Mouse (Mus musculus): ENCODE measurements around the gene E330017A01Rik. TPM values are rescaled to one million over a fixed set of nuclear protein-coding genes. Genes with fewer than 3 reads are reported as not detected.
A peak's percentile ranks its signal among the peaks of the same experiment; 100 is the strongest.

The E330017A01Rik gene
- polyA plus RNA-seq, 1 experiment: not detected

- no peak for TF ChIP-seq POLR2A (IDR thresholded peaks at IDR 0.05; ENCODE audit: borderline replicate concordance, extremely low read depth, insufficient read depth, insufficient read length, poor library complexity, severe bottlenecking)
- peak; percentile 43; the same call in 1 of the 2 replicates for TF ChIP-seq CTCF (IDR thresholded peaks at IDR 0.05; ENCODE audit: borderline replicate concordance, extremely low read depth, insufficient read depth, insufficient read length)
- peak; percentile 46 for DNase-seq (ENCODE audit: low read depth)
These were observed 14.6 kb downstream of the E330017A01Rik start for GRCm38 (mm10) chr16:58623944-58624343.

GRCm38 (mm10) chr16:58623114-58623513 is 15.4 kb downstream of the E330017A01Rik start:
- DNase-seq (ENCODE audit: low read depth): no peak
- no peak for TF ChIP-seq POLR2A (IDR thresholded peaks at IDR 0.05; ENCODE audit: borderline replicate concordance, extremely low read depth, insufficient read depth, insufficient read length, poor library complexity, severe bottlenecking)
- no peak for TF ChIP-seq CTCF (IDR thresholded peaks at IDR 0.05; ENCODE audit: borderline replicate concordance, extremely low read depth, insufficient read depth, insufficient read length)

- DNase-seq (ENCODE audit: low read depth): no peak
- TF ChIP-seq CTCF (IDR thresholded peaks at IDR 0.05; ENCODE audit: borderline replicate concordance, extremely low read depth, insufficient read depth, insufficient read length) (no peak), POLR2A (IDR thresholded peaks at IDR 0.05; ENCODE audit: borderline replicate concordance, extremely low read depth, insufficient read depth, insufficient read length, poor library complexity, severe bottlenecking) (no peak)
These were observed 16.2 kb downstream of the E330017A01Rik start for GRCm38 (mm10) chr16:58622377-58622776.

- no peak for DNase-seq (ENCODE audit: low read depth)
- TF ChIP-seq CTCF (IDR thresholded peaks at IDR 0.05; ENCODE audit: borderline replicate concordance, extremely low read depth, insufficient read depth, insufficient read length) (no peak), POLR2A (IDR thresholded peaks at IDR 0.05; ENCODE audit: borderline replicate concordance, extremely low read depth, insufficient read depth, insufficient read length, poor library complexity, severe bottlenecking) (no peak)
These were observed 21.2 kb downstream of the E330017A01Rik start for GRCm38 (mm10) chr16:58617346-58617745.

GRCm38 (mm10) chr16:58616878-58617277 is 21.7 kb downstream of the E330017A01Rik start, which contains the start of gene Gm813:
Gm813 (minus strand) TSS chr16:58616978.
- DNase-seq (ENCODE audit: low read depth): no peak
- no peak for TF ChIP-seq CTCF (IDR thresholded peaks at IDR 0.05; ENCODE audit: borderline replicate concordance, extremely low read depth, insufficient read depth, insufficient read length)
- TF ChIP-seq POLR2A (IDR thresholded peaks at IDR 0.05; ENCODE audit: borderline replicate concordance, extremely low read depth, insufficient read depth, insufficient read length, poor library complexity, severe bottlenecking): no peak

- TF ChIP-seq POLR2A (IDR thresholded peaks at IDR 0.05; ENCODE audit: borderline replicate concordance, extremely low read depth, insufficient read depth, insufficient read length, poor library complexity, severe bottlenecking) (no peak), CTCF (IDR thresholded peaks at IDR 0.05; ENCODE audit: borderline replicate concordance, extremely low read depth, insufficient read depth, insufficient read length) (no peak)
- no peak for DNase-seq (ENCODE audit: low read depth)
These were observed 25.6 kb downstream of the E330017A01Rik start for GRCm38 (mm10) chr16:58612969-58613368.

- no peak for TF ChIP-seq CTCF (IDR thresholded peaks at IDR 0.05; ENCODE audit: borderline replicate concordance, extremely low read depth, insufficient read depth, insufficient read length)
- TF ChIP-seq POLR2A (IDR thresholded peaks at IDR 0.05; ENCODE audit: borderline replicate concordance, extremely low read depth, insufficient read depth, insufficient read length, poor library complexity, severe bottlenecking): no peak
- no peak for DNase-seq (ENCODE audit: low read depth)
These were observed 31.4 kb downstream of the E330017A01Rik start for GRCm38 (mm10) chr16:58607101-58607500.

GRCm38 (mm10) chr16:58604680-58605079 is 33.9 kb downstream of the E330017A01Rik start:
- TF ChIP-seq POLR2A (IDR thresholded peaks at IDR 0.05; ENCODE audit: borderline replicate concordance, extremely low read depth, insufficient read depth, insufficient read length, poor library complexity, severe bottlenecking) (no peak), CTCF (IDR thresholded peaks at IDR 0.05; ENCODE audit: borderline replicate concordance, extremely low read depth, insufficient read depth, insufficient read length) (no peak)
- no peak for DNase-seq (ENCODE audit: low read depth)

GRCm38 (mm10) chr16:58603831-58604230 is 34.7 kb downstream of the E330017A01Rik start:
- no peak for DNase-seq (ENCODE audit: low read depth)
- TF ChIP-seq POLR2A (IDR thresholded peaks at IDR 0.05; ENCODE audit: borderline replicate concordance, extremely low read depth, insufficient read depth, insufficient read length, poor library complexity, severe bottlenecking) (no peak), CTCF (IDR thresholded peaks at IDR 0.05; ENCODE audit: borderline replicate concordance, extremely low read depth, insufficient read depth, insufficient read length) (no peak)

GRCm38 (mm10) chr16:58600846-58601245 is 37.7 kb downstream of the E330017A01Rik start:
- no peak for DNase-seq (ENCODE audit: low read depth)
- TF ChIP-seq CTCF (IDR thresholded peaks at IDR 0.05; ENCODE audit: borderline replicate concordance, extremely low read depth, insufficient read depth, insufficient read length): no peak
- no peak for TF ChIP-seq POLR2A (IDR thresholded peaks at IDR 0.05; ENCODE audit: borderline replicate concordance, extremely low read depth, insufficient read depth, insufficient read length, poor library complexity, severe bottlenecking)

- TF ChIP-seq CTCF (IDR thresholded peaks at IDR 0.05; ENCODE audit: borderline replicate concordance, extremely low read depth, insufficient read depth, insufficient read length) (no peak), POLR2A (IDR thresholded peaks at IDR 0.05; ENCODE audit: borderline replicate concordance, extremely low read depth, insufficient read depth, insufficient read length, poor library complexity, severe bottlenecking) (no peak)
These were observed 47.2 kb downstream of the E330017A01Rik start for GRCm38 (mm10) chr16:58591299-58591698.

GRCm38 (mm10) chr16:58589444-58589843 is 49.1 kb downstream of the E330017A01Rik start:
- no peak for DNase-seq (ENCODE audit: low read depth)
- TF ChIP-seq POLR2A (IDR thresholded peaks at IDR 0.05; ENCODE audit: borderline replicate concordance, extremely low read depth, insufficient read depth, insufficient read length, poor library complexity, severe bottlenecking) (no peak), CTCF (IDR thresholded peaks at IDR 0.05; ENCODE audit: borderline replicate concordance, extremely low read depth, insufficient read depth, insufficient read length) (no peak)

More at GRCm38 (mm10) chr16:58591299-58591698, 47.2 kb downstream of the E330017A01Rik start:
- no peak for DNase-seq (ENCODE audit: low read depth)

Other genes with a start within 250 kb of the E330017A01Rik start
- 20.2 and 31.6 TPM in 2 replicates for gene Dcbld2, start 230.3 kb downstream of the E330017A01Rik start, polyA plus RNA-seq (2012; rRNA removed)
- gene St3gal6, start 114.5 kb downstream of the E330017A01Rik start, polyA plus RNA-seq (2012; rRNA removed): 7.2 and 8.5 TPM in 2 replicates
- gene Gm813, start 21.8 kb downstream of the E330017A01Rik start, polyA plus RNA-seq (2012; rRNA removed): not detected in 2 replicates
- gene Cpox, start 31.6 kb upstream of the E330017A01Rik start, polyA plus RNA-seq (2012; rRNA removed): 13.4 and 13.9 TPM in 2 replicates
- gene Gpr15, start 80.3 kb upstream of the E330017A01Rik start, polyA plus RNA-seq (2012; rRNA removed): 0.05 and 0.25 TPM in 2 replicates
- 102 and 108 TPM in 2 replicates for gene Cldnd1, start 89.2 kb upstream of the E330017A01Rik start, polyA plus RNA-seq (2012; rRNA removed)
- gene Olfr172, start 124.4 kb upstream of the E330017A01Rik start, polyA plus RNA-seq (2012; rRNA removed): not detected in 2 replicates
- not detected in 2 replicates for gene Olfr173, start 161.5 kb upstream of the E330017A01Rik start, polyA plus RNA-seq (2012; rRNA removed)
- not detected in 2 replicates for gene Olfr175-ps1, start 188.0 kb upstream of the E330017A01Rik start, polyA plus RNA-seq (2012; rRNA removed)
- not detected in 2 replicates for gene Olfr177, start 236.0 kb upstream of the E330017A01Rik start, polyA plus RNA-seq (2012; rRNA removed)

Data from brain, embryonic 14.5 days (tissue).